Mouse (Mus musculus): ENCODE measurements around the gene Tmem168. TPM values are rescaled to one million over a fixed set of nuclear protein-coding genes. Genes with fewer than 3 reads are reported as not detected.
A peak's percentile ranks its signal among the peaks of the same experiment; 100 is the strongest.

Tmem168 gene
- polyA plus RNA-seq (2015; fragmentation: Nextera tagmentation; extraction: Ambion mirVana), result 44.0 and 44.8 TPM in 2 replicates

DNA sequence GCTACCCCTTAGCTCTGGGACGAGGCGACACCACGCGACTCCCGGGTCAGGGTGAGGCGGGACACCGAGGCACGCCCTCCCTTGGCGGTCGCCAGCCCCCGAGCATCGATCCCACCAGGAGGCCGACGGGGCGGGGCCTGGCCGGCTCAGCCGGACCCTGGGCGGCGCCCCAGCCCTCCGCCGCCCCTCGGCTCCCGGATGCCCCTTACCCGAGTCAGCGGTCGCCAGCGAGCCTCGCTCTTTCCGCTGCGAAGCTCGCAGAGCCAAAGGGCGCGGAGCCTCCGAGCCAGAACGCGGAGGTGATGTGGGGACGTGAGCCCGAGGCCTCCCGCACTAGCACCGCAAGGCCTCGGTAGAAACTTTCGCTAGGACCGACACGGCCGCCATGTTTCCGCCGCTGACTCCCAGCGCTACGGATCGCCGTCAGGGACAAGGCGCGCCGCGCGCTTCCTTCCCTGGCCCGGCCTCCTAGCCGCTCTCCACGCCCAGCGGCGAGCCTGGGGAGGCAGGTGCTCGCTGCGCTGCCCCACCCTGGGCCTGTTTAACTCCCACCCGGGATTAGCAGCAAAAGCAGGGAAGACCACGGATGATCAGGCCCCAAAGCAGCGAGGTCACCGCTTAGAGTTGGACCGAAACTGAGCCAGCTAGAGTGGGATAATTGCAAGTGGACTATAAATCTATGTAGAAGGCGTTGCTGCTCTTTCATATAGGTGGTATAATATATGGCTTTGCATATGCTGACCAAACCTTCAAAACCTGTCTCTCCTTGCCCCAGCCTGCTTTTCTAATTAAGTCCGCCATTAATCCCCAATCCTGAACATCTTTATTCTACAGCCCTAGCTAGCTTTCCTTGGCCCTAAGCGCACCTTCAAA lies at the start of gene Tmem168:
TSS of gene Tmem168 (minus strand) at position 480 of the 873 bp plus-strand sequence.
- peak within 1 kb of the TSS; percentile 91 for H3K27ac ChIP-seq (ENCODE audit: low read length)
- peaks cover 11% of the 10 kb centered on the region; the same call in 1 of the 2 replicates for H3K4me1 ChIP-seq (ENCODE audit: insufficient read depth, low read length)
- H3K36me3 ChIP-seq (ENCODE audit: insufficient read depth, low read length), result peaks cover 4% of the 10 kb centered on the region; the same call in 1 of the 2 replicates
- peak; percentile 98 for ATAC-seq (ENCODE audit: low FRiP score, low TSS enrichment)
- no peaks in the 10 kb centered on the region; the same call in 1 of the 2 replicates for H3K9me3 ChIP-seq (ENCODE audit: low read length)
- peak within 1 kb of the TSS; percentile 64 for H3K4me3 ChIP-seq (ENCODE audit: low read length)
- 3% methylated on average over 54 of the region's 71 CpGs for WGBS
- H3K27me3 ChIP-seq (ENCODE audit: insufficient read depth, low read length), result no peaks in the 10 kb centered on the region
- H3K4me2 ChIP-seq (replicated peaks; ENCODE audit: low read depth, low read length), result peak within 1 kb of the TSS; percentile 70
- H3K9ac ChIP-seq (replicated peaks; ENCODE audit: low read length), result peak within 1 kb of the TSS; percentile 81

DNA sequence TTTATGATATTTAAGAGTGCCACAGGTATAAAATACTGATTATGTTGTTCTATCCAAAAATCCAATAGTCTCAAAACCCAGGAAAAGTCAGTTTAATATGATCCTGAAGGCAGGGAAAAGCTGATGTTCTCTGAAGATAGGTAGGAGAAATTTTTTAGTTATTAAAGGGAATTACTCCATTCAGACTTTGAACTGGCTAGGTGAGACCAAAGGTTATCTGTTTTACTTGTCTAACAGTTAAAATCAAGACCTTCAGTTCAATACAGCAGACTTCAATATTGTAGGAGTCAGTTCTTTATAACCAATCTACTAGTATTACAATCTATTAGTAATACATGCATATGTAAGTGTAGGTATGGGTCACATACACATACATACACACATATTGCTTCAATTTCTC lies 46.2 kb upstream of the Tmem168 start:
- peaks cover 14% of the 10 kb centered on the region for H3K36me3 ChIP-seq (ENCODE audit: insufficient read depth, low read length)

GRCm38 (mm10) chr6:13652284-13652683 lies 44.4 kb upstream of the Tmem168 start:
- Histone ChIP-seq H3K4me3 (ENCODE audit: low read length) (no peak overlapping the region), H3K9me3 (ENCODE audit: low read length) (peaks cover 9% of the 10 kb centered on the region; the same call in 1 of the 2 replicates), H3K9ac (replicated peaks; ENCODE audit: low read length) (no peak overlapping the region), H3K4me1 (ENCODE audit: insufficient read depth, low read length) (no peaks in the 10 kb centered on the region), H3K4me2 (replicated peaks; ENCODE audit: low read depth, low read length) (no peak overlapping the region), H3K36me3 (ENCODE audit: insufficient read depth, low read length) (peaks cover 21% of the 10 kb centered on the region), H3K27me3 (ENCODE audit: insufficient read depth, low read length) (no peaks in the 10 kb centered on the region), H3K27ac (ENCODE audit: low read length) (no peak overlapping the region)
- no peak for ATAC-seq (ENCODE audit: low FRiP score, low TSS enrichment)
- WGBS, result 98% methylated on average over 3 of the region's 3 CpGs

More for the DNA sequence above, 46.2 kb upstream of the Tmem168 start:
- Histone ChIP-seq H3K4me1 (ENCODE audit: insufficient read depth, low read length) (no peaks in the 10 kb centered on the region), H3K27me3 (ENCODE audit: insufficient read depth, low read length) (no peaks in the 10 kb centered on the region), H3K9me3 (ENCODE audit: low read length) (no peaks in the 10 kb centered on the region), H3K27ac (ENCODE audit: low read length) (no peak overlapping the region), H3K9ac (replicated peaks; ENCODE audit: low read length) (no peak overlapping the region), H3K4me3 (ENCODE audit: low read length) (no peak overlapping the region), H3K4me2 (replicated peaks; ENCODE audit: low read depth, low read length) (no peak overlapping the region)
- ATAC-seq (ENCODE audit: low FRiP score, low TSS enrichment), result no peak

DNA sequence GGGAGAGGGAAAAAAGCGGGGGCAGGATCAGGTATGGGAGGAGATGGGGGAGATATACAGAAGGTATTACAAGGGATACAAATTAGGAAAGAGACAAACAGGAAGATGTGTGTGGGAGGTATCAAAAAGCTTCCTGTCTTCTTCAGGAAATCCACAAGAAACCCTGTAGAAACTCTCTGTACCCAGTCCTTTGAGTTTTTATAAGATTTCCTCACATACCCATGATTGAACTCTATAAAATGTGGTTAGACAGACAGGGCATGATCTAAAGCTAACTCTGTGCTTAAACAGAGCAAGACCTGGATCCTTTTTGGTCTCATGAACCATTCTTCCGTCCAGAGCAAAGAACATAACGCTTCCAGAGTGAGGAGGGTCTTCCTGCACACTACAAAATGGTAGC lies 43.0 kb upstream of the Tmem168 start:
- no peaks in the 10 kb centered on the region for H3K27me3 ChIP-seq (ENCODE audit: insufficient read depth, low read length)
- peaks cover 21% of the 10 kb centered on the region for H3K36me3 ChIP-seq (ENCODE audit: insufficient read depth, low read length)
- no peak overlapping the region for H3K4me2 ChIP-seq (replicated peaks; ENCODE audit: low read depth, low read length)
- H3K27ac ChIP-seq (ENCODE audit: low read length), result no peak overlapping the region
- no peaks in the 10 kb centered on the region for H3K4me1 ChIP-seq (ENCODE audit: insufficient read depth, low read length)
- over 99% methylated on average over 3 of the region's 3 CpGs for WGBS
- H3K4me3 ChIP-seq (ENCODE audit: low read length), result no peak overlapping the region
- no peak overlapping the region for H3K9ac ChIP-seq (replicated peaks; ENCODE audit: low read length)
- ATAC-seq (ENCODE audit: low FRiP score, low TSS enrichment), result no peak
- peaks cover 9% of the 10 kb centered on the region; the same call in 1 of the 2 replicates for H3K9me3 ChIP-seq (ENCODE audit: low read length)

DNA sequence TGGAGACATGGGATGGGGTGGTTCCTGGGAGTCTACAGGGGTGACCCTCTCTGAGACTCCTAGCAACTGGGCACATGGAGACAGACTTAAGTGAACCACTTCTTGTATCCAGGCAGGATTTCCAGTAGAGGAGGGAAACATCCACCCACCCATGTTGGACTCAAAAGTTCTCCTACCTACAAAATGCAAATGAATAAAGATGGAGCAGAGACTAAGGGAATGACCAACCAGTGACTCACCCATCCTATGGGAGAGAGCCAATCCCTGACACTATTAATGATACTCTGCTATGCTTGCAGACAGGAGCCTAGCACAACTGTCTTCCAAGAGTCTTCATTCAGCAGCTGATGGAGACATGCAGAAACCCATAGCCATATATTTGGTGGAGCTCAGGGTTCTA lies 40.4 kb upstream of the Tmem168 start:
- Histone ChIP-seq H3K4me2 (replicated peaks; ENCODE audit: low read depth, low read length) (no peak overlapping the region), H3K27ac (ENCODE audit: low read length) (no peak overlapping the region), H3K4me3 (ENCODE audit: low read length) (no peak overlapping the region), H3K27me3 (ENCODE audit: insufficient read depth, low read length) (no peaks in the 10 kb centered on the region), H3K9me3 (ENCODE audit: low read length) (peaks cover 12% of the 10 kb centered on the region; the same call in 1 of the 2 replicates), H3K4me1 (ENCODE audit: insufficient read depth, low read length) (no peaks in the 10 kb centered on the region), H3K36me3 (ENCODE audit: insufficient read depth, low read length) (peaks cover 21% of the 10 kb centered on the region), H3K9ac (replicated peaks; ENCODE audit: low read length) (no peak overlapping the region)
- ATAC-seq (ENCODE audit: low FRiP score, low TSS enrichment), result no peak

DNA sequence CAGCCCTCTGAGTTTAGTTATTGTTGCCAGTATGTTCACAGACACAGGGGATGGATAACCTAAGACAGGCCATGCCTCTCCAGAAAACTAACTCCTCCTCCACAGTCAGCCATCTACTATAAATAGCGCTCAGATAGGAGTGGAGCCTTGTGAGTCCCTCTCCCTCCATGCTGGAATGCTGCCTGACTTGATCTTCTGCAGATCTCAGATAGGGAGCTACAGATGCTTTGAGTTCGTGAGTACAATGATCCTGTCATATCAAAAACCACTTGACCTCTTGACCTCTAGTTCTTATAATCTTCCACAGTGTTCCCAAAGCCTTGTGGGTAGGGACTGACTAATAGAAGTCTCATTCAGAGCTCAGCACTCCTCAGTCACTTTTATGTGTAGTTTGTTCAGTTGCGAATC lies 28.7 kb upstream of the Tmem168 start:
- Histone ChIP-seq H3K4me3 (ENCODE audit: low read length) (no peak overlapping the region), H3K9me3 (ENCODE audit: low read length) (no peaks in the 10 kb centered on the region), H3K27ac (ENCODE audit: low read length) (no peak overlapping the region), H3K9ac (replicated peaks; ENCODE audit: low read length) (no peak overlapping the region), H3K4me2 (replicated peaks; ENCODE audit: low read depth, low read length) (no peak overlapping the region), H3K27me3 (ENCODE audit: insufficient read depth, low read length) (no peaks in the 10 kb centered on the region), H3K4me1 (ENCODE audit: insufficient read depth, low read length) (no peaks in the 10 kb centered on the region), H3K36me3 (ENCODE audit: insufficient read depth, low read length) (peaks cover 10% of the 10 kb centered on the region)
- no peak for ATAC-seq (ENCODE audit: low FRiP score, low TSS enrichment)
- WGBS, result 80% methylated on average over 3 of the region's 3 CpGs

DNA sequence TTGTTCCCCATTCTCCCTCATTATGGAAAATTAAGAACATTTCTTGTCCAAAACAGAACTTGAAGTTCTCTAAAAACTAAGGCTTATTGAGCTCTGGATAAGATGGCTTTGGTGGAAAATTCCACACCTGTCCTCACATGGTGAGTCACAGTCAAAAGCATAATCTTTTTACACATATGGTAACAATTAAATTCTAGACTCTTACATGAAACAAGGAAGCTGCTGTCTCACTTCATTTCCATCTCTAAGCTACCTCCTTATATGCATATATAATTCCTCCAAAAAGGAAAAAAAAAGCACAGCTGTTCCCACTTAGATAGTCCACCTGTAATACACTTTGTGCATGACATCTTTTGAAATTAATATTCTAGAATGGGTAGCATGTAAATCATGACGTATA lies 24.7 kb upstream of the Tmem168 start:
- ATAC-seq (ENCODE audit: low FRiP score, low TSS enrichment), result no peak
- 94% methylated on average over 1 of the region's 1 CpGs for WGBS
- H3K4me1 ChIP-seq (ENCODE audit: insufficient read depth, low read length), result no peaks in the 10 kb centered on the region
- H3K4me3 ChIP-seq (ENCODE audit: low read length), result no peak overlapping the region
- no peak overlapping the region for H3K9ac ChIP-seq (replicated peaks; ENCODE audit: low read length)
- no peak overlapping the region for H3K4me2 ChIP-seq (replicated peaks; ENCODE audit: low read depth, low read length)
- H3K27me3 ChIP-seq (ENCODE audit: insufficient read depth, low read length), result no peaks in the 10 kb centered on the region
- H3K36me3 ChIP-seq (ENCODE audit: insufficient read depth, low read length), result peaks cover 11% of the 10 kb centered on the region
- H3K27ac ChIP-seq (ENCODE audit: low read length), result no peak overlapping the region
- H3K9me3 ChIP-seq (ENCODE audit: low read length), result no peaks in the 10 kb centered on the region

- 85% methylated on average over 2 of the region's 2 CpGs for WGBS
- Histone ChIP-seq H3K4me3 (ENCODE audit: low read length) (no peak overlapping the region), H3K27me3 (ENCODE audit: insufficient read depth, low read length) (no peaks in the 10 kb centered on the region), H3K36me3 (ENCODE audit: insufficient read depth, low read length) (peaks cover 11% of the 10 kb centered on the region), H3K27ac (ENCODE audit: low read length) (no peak overlapping the region), H3K9me3 (ENCODE audit: low read length) (no peaks in the 10 kb centered on the region), H3K9ac (replicated peaks; ENCODE audit: low read length) (no peak overlapping the region), H3K4me1 (ENCODE audit: insufficient read depth, low read length) (no peaks in the 10 kb centered on the region), H3K4me2 (replicated peaks; ENCODE audit: low read depth, low read length) (no peak overlapping the region)
- no peak for ATAC-seq (ENCODE audit: low FRiP score, low TSS enrichment)
Measured at GRCm38 (mm10) chr6:13630607-13631006, 22.7 kb upstream of the Tmem168 start.

GRCm38 (mm10) chr6:13619618-13620017 lies 11.7 kb upstream of the Tmem168 start:
- ATAC-seq (ENCODE audit: low FRiP score, low TSS enrichment), result no peak
- no peaks in the 10 kb centered on the region for H3K27me3 ChIP-seq (ENCODE audit: insufficient read depth, low read length)
- no peak overlapping the region for H3K4me2 ChIP-seq (replicated peaks; ENCODE audit: low read depth, low read length)
- H3K9ac ChIP-seq (replicated peaks; ENCODE audit: low read length), result no peak overlapping the region
- H3K36me3 ChIP-seq (ENCODE audit: insufficient read depth, low read length), result no peaks in the 10 kb centered on the region
- no peaks in the 10 kb centered on the region for H3K9me3 ChIP-seq (ENCODE audit: low read length)
- no peak overlapping the region for H3K4me3 ChIP-seq (ENCODE audit: low read length)
- 85% methylated on average over 2 of the region's 2 CpGs for WGBS
- H3K27ac ChIP-seq (ENCODE audit: low read length), result no peak overlapping the region
- no peaks in the 10 kb centered on the region for H3K4me1 ChIP-seq (ENCODE audit: insufficient read depth, low read length)

DNA sequence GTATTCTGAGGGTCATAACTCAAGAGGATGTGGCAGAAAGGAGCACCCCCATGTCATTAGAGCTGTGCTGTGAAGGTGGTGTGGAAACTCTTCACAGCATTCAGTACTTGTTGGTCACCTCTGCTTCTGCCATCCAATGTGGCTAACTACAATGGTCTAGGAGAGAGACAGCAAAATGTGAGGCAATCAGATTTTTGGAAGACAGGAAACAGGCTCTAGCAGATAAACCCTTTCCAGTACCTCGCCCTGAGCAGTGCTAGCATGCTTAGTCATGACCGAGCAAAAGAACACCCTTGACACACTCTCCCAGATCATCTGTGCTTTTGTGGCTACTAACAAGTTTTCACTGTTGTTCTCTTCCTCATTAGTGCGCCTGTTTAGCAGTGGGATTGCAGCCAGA lies 9.2 kb upstream of the Tmem168 start:
- ATAC-seq (ENCODE audit: low FRiP score, low TSS enrichment), result no peak
- Histone ChIP-seq H3K9ac (replicated peaks; ENCODE audit: low read length) (no peak overlapping the region), H3K27me3 (ENCODE audit: insufficient read depth, low read length) (no peaks in the 10 kb centered on the region), H3K4me1 (ENCODE audit: insufficient read depth, low read length) (no peaks in the 10 kb centered on the region), H3K36me3 (ENCODE audit: insufficient read depth, low read length) (no peaks in the 10 kb centered on the region), H3K4me2 (replicated peaks; ENCODE audit: low read depth, low read length) (no peak overlapping the region), H3K4me3 (ENCODE audit: low read length) (no peak overlapping the region), H3K27ac (ENCODE audit: low read length) (no peak overlapping the region), H3K9me3 (ENCODE audit: low read length) (no peaks in the 10 kb centered on the region)
- 94% methylated on average over 3 of the region's 3 CpGs for WGBS

Measured in kidney, embryonic 16.5 days (tissue).